Mouse (Mus musculus) adrenal gland, postnatal 4 days (tissue): ENCODE data around the gene Nufip1. TPM values are rescaled to one million over a fixed set of nuclear protein-coding genes. Genes with fewer than 3 reads are reported as not detected.

Experiments used
- DNase-seq, 2 experiments: peaks; one replicate each; pipeline ENCODE4 v3.0.0; 2021 to 2022; ENCODE audit warnings: low spot score in 2 of 2, mixed read lengths in 2 of 2
- total RNA-seq, 2 experiments: library from RNA; stranded (reverse); gene quantifications; 2 replicates each; pipeline ENCODE4 v1.2.3; 2021

Gene Nufip1
- total RNA-seq, 2 experiments from 2014 or later = 11.9 to 12.5 TPM

DNA sequence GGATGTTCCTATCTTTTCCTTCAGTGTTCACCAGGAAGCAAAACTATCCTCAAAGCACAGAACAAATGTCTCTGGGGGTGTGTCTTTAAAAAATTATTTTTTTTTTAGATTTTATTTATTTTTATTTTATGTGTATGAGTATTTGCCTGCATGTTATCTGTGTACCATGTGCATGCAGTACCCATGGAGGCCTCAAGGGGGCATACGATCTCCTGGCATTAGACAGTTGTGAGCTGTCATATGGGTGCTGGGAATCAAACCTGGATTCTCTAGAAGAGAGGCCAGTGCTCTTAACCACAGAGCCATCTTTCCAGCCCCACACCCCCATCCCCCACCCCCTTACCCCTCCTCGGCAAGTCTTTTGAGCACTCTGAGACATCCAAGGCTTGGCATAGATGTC, 67.8 kb downstream of the Nufip1 start:
- no peak for DNase-seq

DNA sequence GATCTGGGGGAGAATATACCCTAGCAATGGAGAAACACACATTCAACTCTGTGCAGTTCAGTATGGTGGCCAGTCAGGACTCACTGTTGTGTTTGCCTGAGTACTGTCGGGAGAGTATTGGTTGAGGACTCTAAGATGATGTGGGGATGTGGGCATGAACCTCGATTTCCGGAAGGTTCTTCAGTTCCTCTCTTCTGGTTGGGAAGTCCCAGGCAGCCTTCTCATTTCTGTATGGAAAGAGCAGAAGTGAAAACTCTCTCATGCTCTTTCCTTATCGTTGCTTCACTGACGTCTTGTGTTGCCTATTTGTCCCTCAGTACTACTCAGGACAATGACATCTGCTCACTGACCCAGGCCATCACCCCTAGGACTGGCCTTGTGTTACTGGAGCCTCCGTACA, 68.7 kb downstream of the Nufip1 start:
- no peak for DNase-seq

DNA sequence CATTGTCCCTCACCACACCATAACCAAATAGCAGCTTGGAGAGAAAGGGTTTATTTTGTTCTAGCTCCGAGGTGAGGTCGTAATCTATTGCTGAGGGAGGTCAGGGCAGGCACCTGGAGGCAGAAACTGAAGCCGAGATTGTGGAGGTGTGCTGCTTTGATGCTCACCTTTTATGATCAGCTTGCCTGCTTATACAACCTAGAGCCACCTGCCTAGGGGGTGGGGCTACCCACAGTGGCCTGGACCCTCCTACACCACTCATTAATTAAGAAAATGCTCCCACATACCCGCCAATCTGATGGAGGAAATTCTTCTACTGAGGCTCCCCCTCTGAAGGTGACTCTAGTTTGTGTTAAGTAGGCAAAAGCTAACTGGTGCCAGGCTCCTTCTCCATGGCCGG, 74.7 kb downstream of the Nufip1 start:
- no peak for DNase-seq

DNA sequence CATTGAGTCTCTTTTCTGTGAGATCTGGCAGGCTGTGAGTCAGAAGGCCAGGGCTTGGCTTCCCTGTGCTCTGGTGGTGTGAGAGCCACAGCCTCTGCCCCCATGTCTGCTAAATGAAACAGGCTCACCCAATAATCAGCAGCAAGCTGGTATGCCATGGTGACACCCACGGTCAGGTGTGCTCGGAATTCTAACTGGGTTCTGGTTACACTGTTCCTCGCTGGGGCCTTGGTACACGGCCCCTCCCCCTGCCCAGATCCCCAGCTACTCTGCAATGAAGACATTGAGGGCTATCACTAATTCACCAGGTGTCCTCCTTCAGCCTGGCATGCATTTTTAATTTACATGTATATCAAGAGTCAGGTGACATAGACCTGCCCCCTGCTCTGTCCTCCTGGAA, 75.6 kb downstream of the Nufip1 start:
- DNase-seq = no peak

Other genes starting within 250 kb of the Nufip1 start
- gene Kctd4, start 155.9 kb upstream of the Nufip1 start, total RNA-seq = not detected
- gene Gtf2f2, start 100.0 kb upstream of the Nufip1 start, total RNA-seq = 10 to 100 TPM; 28.6 to 31.0 TPM
- gene Gpalpp1, start 131 bp upstream of the Nufip1 start, total RNA-seq = 10 to 100 TPM; 24.2 to 24.8 TPM